Mouse (Mus musculus): ENCODE data around the gene Hdac4. TPM values are rescaled to one million over a fixed set of nuclear protein-coding genes. Genes with fewer than 3 reads are reported as not detected.

The Hdac4 gene
- polyA plus RNA-seq, 1 experiment from 2014 or later = 3.0 TPM

- no peak; the same call in 1 of the 2 replicates for ATAC-seq
- Histone ChIP-seq H3K9me3 (ENCODE audit: low read length) (no peaks in the 10 kb centered on the region), H3K4me1 (ENCODE audit: insufficient read depth) (peaks cover 6% of the 10 kb centered on the region), H3K27ac (ENCODE audit: low read depth) (no peak overlapping the region), H3K36me3 (replicated peaks; ENCODE audit: insufficient read depth, low read length) (peaks cover 36% of the 10 kb centered on the region), H3K4me2 (ENCODE audit: low read depth, low read length) (no peak overlapping the region), H3K4me3 (ENCODE audit: low read depth, low read length) (no peak overlapping the region), H3K27me3 (ENCODE audit: insufficient read depth, low read length) (no peaks in the 10 kb centered on the region), H3K9ac (replicated peaks) (no peak overlapping the region)
- DNase-seq = peak; percentile 42
- no peak for TF ChIP-seq EP300 (IDR thresholded peaks at IDR 0.05; ENCODE audit: low read depth)
- no peak for TF ChIP-seq CTCF (IDR thresholded peaks at IDR 0.05; ENCODE audit: low read depth)
- WGBS (ENCODE audit: insufficient replicate concordance) = 51% methylated on average over 8 of the region's 8 CpGs
These were observed 211.0 kb downstream of the Hdac4 start for GRCm38 (mm10) chr1:91984507-91984906.

GRCm38 (mm10) chr1:91981381-91981780 is 214.1 kb downstream of the Hdac4 start:
- ATAC-seq (no peak), DNase-seq (no peak)
- Histone ChIP-seq H3K4me1 (ENCODE audit: insufficient read depth) (no peaks in the 10 kb centered on the region), H3K9ac (replicated peaks) (no peak overlapping the region), H3K36me3 (replicated peaks; ENCODE audit: insufficient read depth, low read length) (peaks cover 25% of the 10 kb centered on the region), H3K27ac (ENCODE audit: low read depth) (no peak overlapping the region), H3K4me2 (ENCODE audit: low read depth, low read length) (no peak overlapping the region), H3K9me3 (ENCODE audit: low read length) (no peaks in the 10 kb centered on the region), H3K27me3 (ENCODE audit: insufficient read depth, low read length) (no peaks in the 10 kb centered on the region), H3K4me3 (ENCODE audit: low read depth, low read length) (no peak overlapping the region)
- WGBS (ENCODE audit: insufficient replicate concordance) = 63% methylated on average over 1 of the region's 1 CpGs
- TF ChIP-seq CTCF (IDR thresholded peaks at IDR 0.05; ENCODE audit: low read depth) (no peak; the same call in 1 of the 2 replicates), EP300 (IDR thresholded peaks at IDR 0.05; ENCODE audit: low read depth) (no peak)

GRCm38 (mm10) chr1:91978443-91978842 is 217.1 kb downstream of the Hdac4 start:
- peaks cover 27% of the 10 kb centered on the region for H3K36me3 ChIP-seq (replicated peaks; ENCODE audit: insufficient read depth, low read length)

GRCm38 (mm10) chr1:91968710-91969379 is 226.7 kb downstream of the Hdac4 start:
- Histone ChIP-seq H3K9ac (replicated peaks) (no peak overlapping the region), H3K9me3 (ENCODE audit: low read length) (no peaks in the 10 kb centered on the region), H3K4me1 (ENCODE audit: insufficient read depth) (no peaks in the 10 kb centered on the region), H3K27ac (ENCODE audit: low read depth) (no peak overlapping the region), H3K27me3 (ENCODE audit: insufficient read depth, low read length) (no peaks in the 10 kb centered on the region), H3K4me2 (ENCODE audit: low read depth, low read length) (no peak overlapping the region), H3K4me3 (ENCODE audit: low read depth, low read length) (no peak overlapping the region), H3K36me3 (replicated peaks; ENCODE audit: insufficient read depth, low read length) (peaks cover 35% of the 10 kb centered on the region)
- ATAC-seq (no peak), DNase-seq (peak; percentile 41)
- whole genome bisulfite sequencing (ENCODE audit: insufficient replicate concordance) = 60% methylated on average over 5 of the region's 5 CpGs
- TF ChIP-seq EP300 (IDR thresholded peaks at IDR 0.05; ENCODE audit: low read depth) = no peak
- peak; percentile 53 for TF ChIP-seq CTCF (IDR thresholded peaks at IDR 0.05; ENCODE audit: low read depth)

More at GRCm38 (mm10) chr1:91978443-91978842, 217.1 kb downstream of the Hdac4 start:
- WGBS (ENCODE audit: insufficient replicate concordance) = 83% methylated on average over 3 of the region's 3 CpGs
- ATAC-seq (no peak), DNase-seq (no peak)
- Histone ChIP-seq H3K4me2 (ENCODE audit: low read depth, low read length) (no peak overlapping the region), H3K4me1 (ENCODE audit: insufficient read depth) (no peaks in the 10 kb centered on the region), H3K9ac (replicated peaks) (no peak overlapping the region), H3K9me3 (ENCODE audit: low read length) (no peaks in the 10 kb centered on the region), H3K4me3 (ENCODE audit: low read depth, low read length) (no peak overlapping the region), H3K27me3 (ENCODE audit: insufficient read depth, low read length) (no peaks in the 10 kb centered on the region), H3K27ac (ENCODE audit: low read depth) (no peak overlapping the region)
- TF ChIP-seq EP300 (IDR thresholded peaks at IDR 0.05; ENCODE audit: low read depth) = no peak
- no peak for TF ChIP-seq CTCF (IDR thresholded peaks at IDR 0.05; ENCODE audit: low read depth)

- Histone ChIP-seq H3K36me3 (replicated peaks; ENCODE audit: insufficient read depth, low read length) (peaks cover 23% of the 10 kb centered on the region), H3K4me1 (ENCODE audit: insufficient read depth) (no peaks in the 10 kb centered on the region), H3K4me3 (ENCODE audit: low read depth, low read length) (no peak overlapping the region), H3K27ac (ENCODE audit: low read depth) (no peak overlapping the region), H3K9me3 (ENCODE audit: low read length) (no peaks in the 10 kb centered on the region), H3K4me2 (ENCODE audit: low read depth, low read length) (no peak overlapping the region), H3K27me3 (ENCODE audit: insufficient read depth, low read length) (no peaks in the 10 kb centered on the region), H3K9ac (replicated peaks) (no peak overlapping the region)
- WGBS (ENCODE audit: insufficient replicate concordance) = 93% methylated on average over 1 of the region's 1 CpGs
- TF ChIP-seq EP300 (IDR thresholded peaks at IDR 0.05; ENCODE audit: low read depth) (no peak), CTCF (IDR thresholded peaks at IDR 0.05; ENCODE audit: low read depth) (no peak)
- DNase-seq (no peak), ATAC-seq (no peak)
These were observed 228.5 kb downstream of the Hdac4 start for GRCm38 (mm10) chr1:91967041-91967440.

GRCm38 (mm10) chr1:91964486-91965335 is 230.8 kb downstream of the Hdac4 start:
- Histone ChIP-seq H3K27ac (ENCODE audit: low read depth) (no peak overlapping the region), H3K4me1 (ENCODE audit: insufficient read depth) (no peaks in the 10 kb centered on the region), H3K27me3 (ENCODE audit: insufficient read depth, low read length) (no peaks in the 10 kb centered on the region), H3K9me3 (ENCODE audit: low read length) (no peaks in the 10 kb centered on the region), H3K4me2 (ENCODE audit: low read depth, low read length) (no peak overlapping the region), H3K4me3 (ENCODE audit: low read depth, low read length) (no peak overlapping the region), H3K36me3 (replicated peaks; ENCODE audit: insufficient read depth, low read length) (peaks cover 18% of the 10 kb centered on the region), H3K9ac (replicated peaks) (no peak overlapping the region)
- DNase-seq = no peak
- WGBS (ENCODE audit: insufficient replicate concordance) = 74% methylated on average over 9 of the region's 9 CpGs
- no peak for ATAC-seq
- TF ChIP-seq CTCF (IDR thresholded peaks at IDR 0.05; ENCODE audit: low read depth) = no peak
- no peak for TF ChIP-seq EP300 (IDR thresholded peaks at IDR 0.05; ENCODE audit: low read depth)

Measured in liver, postnatal 0 days (tissue).